Mouse (Mus musculus): ENCODE results near the gene Rnls. TPM values are rescaled to one million over a fixed set of nuclear protein-coding genes. Genes with fewer than 3 reads are reported as not detected.

Gene Rnls
- polyA plus RNA-seq, 1 experiment = 1.2 TPM

DNA sequence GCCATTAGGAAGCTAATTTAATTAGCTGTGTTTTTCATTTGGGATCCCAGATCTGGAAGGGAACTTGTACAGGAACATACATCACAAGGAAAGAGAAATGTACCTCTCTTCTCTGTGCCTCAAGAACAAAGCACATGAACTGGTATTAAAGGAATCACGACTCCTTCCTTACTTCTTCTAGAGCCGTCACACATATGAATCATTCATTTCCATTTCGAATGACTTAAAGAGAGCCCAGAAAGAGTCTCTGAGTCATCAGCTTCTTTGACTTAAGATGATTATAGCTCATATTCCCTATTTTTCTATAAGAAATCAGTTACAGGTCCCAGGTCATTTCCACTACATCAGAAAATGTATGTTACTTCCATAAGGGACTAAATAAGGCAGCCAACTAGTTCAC is 159.2 kb downstream of the Rnls start:
- TF ChIP-seq POLR2A (IDR thresholded peaks at IDR 0.05; ENCODE audit: extremely low read depth, insufficient read depth, low read length) = no peak
- TF ChIP-seq CTCF (IDR thresholded peaks at IDR 0.05; ENCODE audit: extremely low read depth, insufficient read depth, low read length) = no peak
- Histone ChIP-seq H3K4me3 (ENCODE audit: insufficient read depth, low read length) (no peak overlapping the region), H3K4me1 (ENCODE audit: control insufficient read depth, insufficient read depth, low read length) (no peaks in the 10 kb centered on the region; the same call in 1 of the 2 replicates), H3K27ac (ENCODE audit: insufficient read depth, low read length) (no peak overlapping the region)

DNA sequence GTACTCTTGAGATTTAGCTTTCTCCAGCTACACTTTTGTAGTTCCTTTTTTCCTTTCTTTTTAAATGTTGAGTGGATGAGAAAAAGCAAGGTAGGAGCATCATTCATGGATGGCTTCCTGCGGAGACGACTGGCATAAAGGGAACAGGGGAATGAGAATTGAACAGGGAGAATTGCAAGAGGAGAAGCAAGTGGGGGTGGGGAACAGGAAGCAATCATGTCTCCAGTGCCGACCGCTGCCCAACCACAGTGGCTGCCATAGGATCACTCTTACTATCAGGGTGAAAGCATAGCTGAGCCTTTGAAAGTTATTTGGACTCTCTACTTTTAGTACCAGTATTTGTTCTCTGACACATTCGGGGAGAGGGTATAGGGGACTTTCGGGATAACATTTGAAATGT is 160.8 kb downstream of the Rnls start:
- Histone ChIP-seq H3K27ac (ENCODE audit: insufficient read depth, low read length) (no peak overlapping the region), H3K4me3 (ENCODE audit: insufficient read depth, low read length) (no peak overlapping the region), H3K4me1 (ENCODE audit: control insufficient read depth, insufficient read depth, low read length) (no peaks in the 10 kb centered on the region; the same call in 1 of the 2 replicates)
- TF ChIP-seq CTCF (IDR thresholded peaks at IDR 0.05; ENCODE audit: extremely low read depth, insufficient read depth, low read length) = no peak
- no peak for TF ChIP-seq POLR2A (IDR thresholded peaks at IDR 0.05; ENCODE audit: extremely low read depth, insufficient read depth, low read length)

- Histone ChIP-seq H3K4me3 (ENCODE audit: insufficient read depth, low read length) (no peak overlapping the region), H3K27ac (ENCODE audit: insufficient read depth, low read length) (no peak overlapping the region), H3K4me1 (ENCODE audit: control insufficient read depth, insufficient read depth, low read length) (peaks cover 1% of the 10 kb centered on the region)
- TF ChIP-seq CTCF (IDR thresholded peaks at IDR 0.05; ENCODE audit: extremely low read depth, insufficient read depth, low read length) = peak; percentile 67
- TF ChIP-seq POLR2A (IDR thresholded peaks at IDR 0.05; ENCODE audit: extremely low read depth, insufficient read depth, low read length) = no peak
These were observed 165.1 kb downstream of the Rnls start for GRCm38 (mm10) chr19:33227004-33227403.

DNA sequence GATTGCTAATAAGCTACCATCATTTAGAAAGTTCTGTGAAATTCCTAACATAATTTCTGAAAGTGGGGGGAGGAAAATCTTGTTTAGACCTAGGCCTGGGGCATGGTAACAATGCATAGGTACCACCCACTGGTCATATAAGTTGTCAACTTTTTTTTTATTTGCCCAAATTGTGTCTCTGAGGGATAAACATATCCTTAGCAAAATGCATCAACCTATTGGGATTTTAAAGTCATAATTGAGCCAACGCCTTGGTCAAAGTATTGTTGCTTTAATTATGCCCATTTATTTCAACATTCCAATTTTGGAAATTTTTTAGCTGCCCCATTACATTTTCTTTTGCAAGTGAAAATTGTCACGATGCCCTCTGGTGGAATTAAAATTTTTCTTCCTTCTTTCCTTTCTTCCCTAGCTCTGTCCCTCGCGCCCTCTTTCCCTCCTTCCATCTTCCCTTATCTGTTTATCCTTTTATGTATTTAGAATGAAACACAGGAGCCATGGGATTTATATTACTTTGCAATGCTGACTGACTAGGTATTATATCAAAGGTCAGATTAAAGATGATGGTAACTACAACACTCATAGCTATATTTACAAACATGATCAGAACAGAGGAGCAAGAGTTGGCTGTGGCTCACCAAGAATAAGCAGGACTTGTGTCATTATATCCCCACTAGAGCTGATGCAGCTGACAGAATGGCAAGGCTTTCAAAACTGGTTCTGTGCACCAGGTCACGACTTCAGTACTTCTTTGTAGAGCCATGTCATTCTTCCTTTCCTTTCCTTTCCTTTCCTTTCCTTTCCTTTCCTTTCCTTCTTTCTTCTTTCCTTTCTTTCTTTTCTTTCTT is 166.0 kb downstream of the Rnls start:
- Histone ChIP-seq H3K27ac (ENCODE audit: insufficient read depth, low read length) (no peak overlapping the region), H3K4me1 (ENCODE audit: control insufficient read depth, insufficient read depth, low read length) (peaks cover 1% of the 10 kb centered on the region), H3K4me3 (ENCODE audit: insufficient read depth, low read length) (no peak overlapping the region)
- TF ChIP-seq CTCF (IDR thresholded peaks at IDR 0.05; ENCODE audit: extremely low read depth, insufficient read depth, low read length) (no peak), POLR2A (IDR thresholded peaks at IDR 0.05; ENCODE audit: extremely low read depth, insufficient read depth, low read length) (no peak)

DNA sequence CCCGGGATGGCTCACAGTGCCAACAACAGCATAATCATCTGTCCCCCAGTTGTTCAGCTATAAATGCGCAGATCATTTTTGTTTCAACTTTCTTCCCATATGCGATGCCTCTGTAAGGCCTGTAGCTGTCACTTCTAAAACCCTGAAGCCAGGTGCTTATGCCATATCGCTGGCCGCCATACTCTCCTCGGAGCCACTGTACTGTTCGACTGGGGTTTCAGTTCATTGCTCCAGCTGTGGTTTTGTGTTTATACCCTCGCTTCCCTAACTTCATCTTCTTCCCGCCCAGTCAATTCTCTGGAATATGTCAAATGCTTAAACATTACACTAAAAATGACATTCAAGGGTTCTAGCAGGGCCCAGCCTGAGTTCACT is 167.1 kb downstream of the Rnls start:
- TF ChIP-seq POLR2A (IDR thresholded peaks at IDR 0.05; ENCODE audit: extremely low read depth, insufficient read depth, low read length) = no peak
- TF ChIP-seq CTCF (IDR thresholded peaks at IDR 0.05; ENCODE audit: extremely low read depth, insufficient read depth, low read length) = no peak
- Histone ChIP-seq H3K4me1 (ENCODE audit: control insufficient read depth, insufficient read depth, low read length) (peaks cover 1% of the 10 kb centered on the region), H3K4me3 (ENCODE audit: insufficient read depth, low read length) (no peak overlapping the region), H3K27ac (ENCODE audit: insufficient read depth, low read length) (no peak overlapping the region)

GRCm38 (mm10) chr19:33224181-33225001 is 167.7 kb downstream of the Rnls start:
- H3K27ac ChIP-seq (ENCODE audit: insufficient read depth, low read length) = 0 out of 2 replicates have a peak overlapping the region, but pooled peaks have one; percentile 44
- peaks cover 1% of the 10 kb centered on the region for H3K4me1 ChIP-seq (ENCODE audit: control insufficient read depth, insufficient read depth, low read length)
- H3K4me3 ChIP-seq (ENCODE audit: insufficient read depth, low read length) = no peak overlapping the region
- no peak for TF ChIP-seq CTCF (IDR thresholded peaks at IDR 0.05; ENCODE audit: extremely low read depth, insufficient read depth, low read length)
- TF ChIP-seq POLR2A (IDR thresholded peaks at IDR 0.05; ENCODE audit: extremely low read depth, insufficient read depth, low read length) = peak; percentile 82

- no peak overlapping the region for H3K27ac ChIP-seq (ENCODE audit: insufficient read depth, low read length)
- peaks cover 1% of the 10 kb centered on the region for H3K4me1 ChIP-seq (ENCODE audit: control insufficient read depth, insufficient read depth, low read length)
- no peak overlapping the region for H3K4me3 ChIP-seq (ENCODE audit: insufficient read depth, low read length)
- TF ChIP-seq POLR2A (IDR thresholded peaks at IDR 0.05; ENCODE audit: extremely low read depth, insufficient read depth, low read length) (no peak), CTCF (IDR thresholded peaks at IDR 0.05; ENCODE audit: extremely low read depth, insufficient read depth, low read length) (no peak)
These were observed 168.3 kb downstream of the Rnls start for GRCm38 (mm10) chr19:33223766-33224165.

GRCm38 (mm10) chr19:33223276-33223675 is 168.8 kb downstream of the Rnls start:
- no peak overlapping the region for H3K27ac ChIP-seq (ENCODE audit: insufficient read depth, low read length)
- H3K4me3 ChIP-seq (ENCODE audit: insufficient read depth, low read length) = no peak overlapping the region
- peaks cover 1% of the 10 kb centered on the region for H3K4me1 ChIP-seq (ENCODE audit: control insufficient read depth, insufficient read depth, low read length)
- no peak for TF ChIP-seq POLR2A (IDR thresholded peaks at IDR 0.05; ENCODE audit: extremely low read depth, insufficient read depth, low read length)
- TF ChIP-seq CTCF (IDR thresholded peaks at IDR 0.05; ENCODE audit: extremely low read depth, insufficient read depth, low read length) = no peak

DNA sequence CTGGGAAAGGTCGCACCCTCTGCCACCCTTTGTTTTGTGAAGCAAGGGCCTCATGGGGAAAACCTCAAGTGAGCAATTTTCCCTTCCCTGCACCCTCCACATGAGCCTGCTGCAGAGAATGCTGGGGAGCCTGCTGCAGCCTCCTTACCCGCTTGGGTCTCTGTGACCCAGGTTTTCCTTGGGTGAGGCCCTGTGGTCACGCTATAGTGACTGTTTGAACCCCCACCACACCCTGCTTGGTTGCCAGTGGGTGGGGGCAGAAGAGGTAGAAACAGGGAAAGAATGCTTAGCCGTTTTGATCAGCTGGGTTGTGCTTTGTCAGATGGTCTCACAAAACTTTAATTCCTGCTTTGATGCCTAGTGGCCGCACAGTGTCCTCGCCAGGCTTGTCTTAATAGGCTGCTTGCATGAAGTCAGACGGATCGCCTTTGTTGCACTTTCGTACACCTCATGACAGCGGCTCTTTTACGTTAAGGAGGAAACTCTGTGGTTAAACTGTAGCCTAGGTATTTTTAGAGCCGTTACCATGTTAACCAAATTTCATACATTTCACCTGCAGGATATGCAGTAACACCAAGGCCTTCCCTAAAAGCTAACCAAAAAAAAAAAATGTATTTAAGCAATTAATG is 169.4 kb downstream of the Rnls start:
- H3K4me3 ChIP-seq (ENCODE audit: insufficient read depth, low read length) = no peak overlapping the region
- peaks cover 1% of the 10 kb centered on the region for H3K4me1 ChIP-seq (ENCODE audit: control insufficient read depth, insufficient read depth, low read length)
- no peak overlapping the region for H3K27ac ChIP-seq (ENCODE audit: insufficient read depth, low read length)
- TF ChIP-seq POLR2A (IDR thresholded peaks at IDR 0.05; ENCODE audit: extremely low read depth, insufficient read depth, low read length) = no peak
- no peak for TF ChIP-seq CTCF (IDR thresholded peaks at IDR 0.05; ENCODE audit: extremely low read depth, insufficient read depth, low read length)
